Mouse (Mus musculus) midbrain, postnatal 0 days (tissue): Measurements from ENCODE around the gene Nprl3. TPM values are rescaled to one million over a fixed set of nuclear protein-coding genes. Genes with fewer than 3 reads are reported as not detected.

ENCODE experiments used
- ATAC-seq: fragments of 200-750 bp; cut with Nextera tagmentation; 2 replicates; pipeline ENCODE4 v1.8.0; 2017; ENCODE audit warnings: moderate number of reproducible peaks, mild to moderate bottlenecking, moderate TSS enrichment, moderate library complexity; ENCODE audit not compliant: low FRiP score
- DNase-seq: peaks from one replicate; pipeline ENCODE4 v3.0.0-alpha.2; 2015; ENCODE audit warnings: low spot score
- H3K27ac ChIP-seq: fragments of 300-500 bp; sonication (generic); 2 replicates; pipeline ENCODE4 v1.5.1; 2014; ENCODE audit warnings: low read depth, mild to moderate bottlenecking, low read length, mixed read lengths
- H3K27me3 ChIP-seq: fragments of 300-500 bp; sonication (generic); 2 replicates; pipeline ENCODE4 v1.6.1; 2014; ENCODE audit warnings: low read length, control low read depth, mixed read lengths; ENCODE audit not compliant: insufficient read depth
- H3K36me3 ChIP-seq: fragments of 300-500 bp; sonication (generic); 2 replicates; pipeline ENCODE4 v1.6.1; 2014; ENCODE audit warnings: low read length, control low read depth, mixed read lengths; ENCODE audit not compliant: insufficient read depth
- H3K4me1 ChIP-seq: fragments of 300-500 bp; sonication (generic); 2 replicates; pipeline ENCODE4 v1.6.1; 2014; ENCODE audit warnings: mild to moderate bottlenecking, control low read depth, antibody characterized with exemption, low read length, mixed read lengths; ENCODE audit not compliant: insufficient read depth
- H3K4me2 ChIP-seq: fragments of 300-500 bp; sonication (generic); 2 replicates; pipeline ENCODE4 v1.6.1; 2014; ENCODE audit warnings: low read depth, mild to moderate bottlenecking, low read length, mixed read lengths; ENCODE audit not compliant: poor library complexity, severe bottlenecking
- H3K4me3 ChIP-seq: fragments of 300-500 bp; sonication (generic); 2 replicates; pipeline ENCODE4 v1.5.1; 2014; ENCODE audit warnings: low read depth, mild to moderate bottlenecking, low read length, moderate library complexity
- H3K9ac ChIP-seq: fragments of 300-500 bp; sonication (generic); replicated peaks from 2 replicates; pipeline ENCODE4 v1.6.1; 2014; ENCODE audit warnings: mild to moderate bottlenecking, low read length, moderate library complexity, mixed read lengths; ENCODE audit not compliant: poor library complexity, severe bottlenecking
- H3K9me3 ChIP-seq: fragments of 300-500 bp; sonication (generic); 2 replicates; pipeline ENCODE4 v1.6.1; 2016; ENCODE audit warnings: low read length, control low read depth
- CTCF ChIP-seq: IDR thresholded peaks from 2 replicates; pipeline ENCODE4 v1.5.1; 2016; ENCODE audit warnings: antibody characterized with exemption, mild to moderate bottlenecking
- WGBS: fragments of 180-500 bp; shearing (Covaris S2); extraction: QIAGEN DNeasy Blood & Tissue Kit; methylation state at CpG from one replicate; pipeline ENCODE4 v1.1.7; 2014; 5-methylcytosine and 5-hydroxymethylcytosine counted together
- polyA plus RNA-seq: library from polyadenylated mRNA; unstranded; fragments of >200 nt; fragmentation: Nextera tagmentation; extraction: Ambion mirVana; gene quantifications from 2 replicates; pipeline ENCODE4 v1.2.1, GENCODE M21; 2015
- total RNA-seq: library from RNA; depleted of rRNA; stranded (reverse); fragments of >200 nt; gene quantifications from 2 replicates; pipeline ENCODE4 v1.2.3, GENCODE M21; 2014

The Nprl3 gene
- total and polyA plus RNA-seq, 2 experiments from 2014 or later, result 36.0 to 38.6 TPM

DNA sequence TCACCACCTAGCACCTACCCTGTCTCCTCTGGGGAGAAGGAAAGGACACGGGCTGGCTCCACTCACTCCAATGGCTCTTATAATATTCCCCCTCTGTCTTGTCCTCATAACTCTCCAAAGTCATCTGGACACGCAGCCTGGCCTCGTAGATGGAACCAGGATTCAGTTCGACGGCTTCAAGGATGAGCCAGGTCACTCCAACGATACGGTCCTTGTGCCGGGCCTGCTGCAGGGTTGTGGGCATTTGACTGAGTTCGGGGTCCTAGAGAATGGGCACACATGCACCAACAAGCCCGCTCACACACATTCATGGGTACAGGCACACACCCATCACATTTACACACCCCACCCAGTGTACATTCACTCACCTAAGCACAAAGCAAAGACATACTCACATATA, 74.4 kb downstream of the Nprl3 start:
- DNase-seq (no peak), ATAC-seq (no peak)
- no peak overlapping the region for H3K27ac ChIP-seq
- H3K9me3 ChIP-seq, result no peaks in the 10 kb centered on the region
- WGBS, result 93% methylated on average over 10 of the region's 10 CpGs
- no peak overlapping the region for H3K4me3 ChIP-seq
- no peaks in the 10 kb centered on the region for H3K4me1 ChIP-seq
- no peaks in the 10 kb centered on the region for H3K36me3 ChIP-seq
- no peak overlapping the region for H3K4me2 ChIP-seq
- no peaks in the 10 kb centered on the region for H3K27me3 ChIP-seq
- H3K9ac ChIP-seq, result no peak overlapping the region
- TF ChIP-seq CTCF, result no peak

DNA sequence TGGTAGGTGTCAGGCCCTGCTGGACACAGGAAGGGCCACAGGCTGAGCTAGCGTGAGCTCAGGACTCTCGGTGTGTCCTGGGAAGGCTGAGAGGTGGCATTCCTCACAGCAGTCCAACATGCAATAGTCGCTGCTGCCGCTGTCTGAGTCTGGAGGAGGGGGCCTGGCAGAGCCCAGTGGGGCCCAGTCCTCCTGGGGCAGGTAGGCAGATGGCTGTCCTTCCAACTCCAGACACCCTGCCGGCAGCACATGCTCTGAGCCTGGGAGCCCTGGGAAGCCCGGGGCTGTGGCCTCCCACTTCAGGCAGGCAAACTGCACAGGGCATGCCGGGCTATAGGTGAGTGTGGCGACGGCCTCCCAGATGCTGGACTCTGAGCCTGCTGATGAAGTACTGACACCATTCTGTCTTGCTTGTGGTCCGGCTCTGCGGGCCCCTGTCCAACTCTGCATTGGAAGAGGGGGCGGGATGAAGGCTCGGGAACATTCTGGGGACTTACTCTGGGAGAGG, 76.8 kb downstream of the Nprl3 start:
- no peaks in the 10 kb centered on the region for H3K9me3 ChIP-seq
- no peak for DNase-seq
- ATAC-seq, result no peak; the same call in 1 of the 2 replicates
- TF ChIP-seq CTCF, result no peak
- H3K4me1 ChIP-seq, result no peaks in the 10 kb centered on the region
- H3K4me3 ChIP-seq, result no peak overlapping the region
- no peak overlapping the region for H3K27ac ChIP-seq
- H3K9ac ChIP-seq, result 0 out of 2 replicates have a peak overlapping the region, but pooled peaks have one; percentile 36
- H3K27me3 ChIP-seq, result no peaks in the 10 kb centered on the region
- no peak overlapping the region for H3K4me2 ChIP-seq
- 73% methylated on average over 13 of the region's 13 CpGs for WGBS
- H3K36me3 ChIP-seq, result no peaks in the 10 kb centered on the region

DNA sequence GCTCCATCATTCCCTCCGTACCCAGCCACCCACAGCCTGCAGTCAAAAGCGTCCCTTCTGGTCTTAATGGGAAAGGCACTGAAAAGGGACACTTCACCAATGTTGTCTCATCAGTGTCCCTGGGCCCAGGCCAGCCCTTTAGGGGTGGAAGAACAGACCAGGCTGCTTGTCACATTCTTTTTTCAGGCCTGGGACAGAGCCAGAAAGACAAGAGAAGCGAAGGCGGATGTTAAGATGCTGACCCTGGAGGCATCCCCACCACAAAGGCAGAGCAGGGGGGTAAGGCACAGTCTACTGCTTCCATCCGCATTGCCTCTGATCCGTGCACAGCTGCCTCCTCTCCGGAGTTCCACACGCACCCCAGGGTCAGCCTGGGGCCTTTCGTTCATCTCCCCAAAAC, 77.4 kb downstream of the Nprl3 start:
- TF ChIP-seq CTCF, result no peak
- H3K36me3 ChIP-seq, result no peaks in the 10 kb centered on the region
- WGBS, result 72% methylated on average over 9 of the region's 9 CpGs

DNA sequence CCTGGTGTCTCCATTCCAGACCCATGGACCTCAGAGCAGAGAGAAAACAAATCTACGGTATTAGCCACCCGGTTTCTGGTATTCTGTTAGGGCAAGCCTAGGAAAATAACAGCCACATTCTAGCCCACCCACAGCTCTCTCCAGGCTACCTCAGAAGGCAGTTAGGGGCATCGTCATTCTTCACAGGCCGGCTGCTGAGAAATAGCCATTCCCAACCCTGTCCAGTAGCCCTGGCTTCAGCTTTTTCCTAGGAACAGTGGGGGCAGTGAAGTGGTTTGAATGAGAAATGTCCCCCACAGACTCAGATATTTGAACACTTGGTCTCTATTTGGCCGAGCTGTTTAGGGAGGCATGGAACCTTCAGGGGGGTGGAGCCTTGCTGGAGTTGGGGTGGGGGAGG, 78.1 kb downstream of the Nprl3 start:
- Histone ChIP-seq H3K9ac (no peak overlapping the region), H3K4me3 (no peak overlapping the region), H3K9me3 (no peaks in the 10 kb centered on the region), H3K4me2 (no peak overlapping the region), H3K27me3 (no peaks in the 10 kb centered on the region), H3K36me3 (no peaks in the 10 kb centered on the region), H3K27ac (no peak overlapping the region), H3K4me1 (no peaks in the 10 kb centered on the region)
- WGBS, result 75% methylated on average over 5 of the region's 5 CpGs
- no peak for TF ChIP-seq CTCF
- ATAC-seq, result no peak
- DNase-seq, result no peak

More for the DNA sequence above, 77.4 kb downstream of the Nprl3 start:
- 0 out of 2 replicates have a peak overlapping the region, but pooled peaks have one; percentile 36 for H3K9ac ChIP-seq
- no peak overlapping the region for H3K27ac ChIP-seq
- no peak overlapping the region for H3K4me2 ChIP-seq
- H3K4me1 ChIP-seq, result no peaks in the 10 kb centered on the region
- H3K27me3 ChIP-seq, result no peaks in the 10 kb centered on the region
- no peaks in the 10 kb centered on the region for H3K9me3 ChIP-seq
- ATAC-seq, result no peak
- H3K4me3 ChIP-seq, result no peak overlapping the region
- peak; percentile 25 for DNase-seq

DNA sequence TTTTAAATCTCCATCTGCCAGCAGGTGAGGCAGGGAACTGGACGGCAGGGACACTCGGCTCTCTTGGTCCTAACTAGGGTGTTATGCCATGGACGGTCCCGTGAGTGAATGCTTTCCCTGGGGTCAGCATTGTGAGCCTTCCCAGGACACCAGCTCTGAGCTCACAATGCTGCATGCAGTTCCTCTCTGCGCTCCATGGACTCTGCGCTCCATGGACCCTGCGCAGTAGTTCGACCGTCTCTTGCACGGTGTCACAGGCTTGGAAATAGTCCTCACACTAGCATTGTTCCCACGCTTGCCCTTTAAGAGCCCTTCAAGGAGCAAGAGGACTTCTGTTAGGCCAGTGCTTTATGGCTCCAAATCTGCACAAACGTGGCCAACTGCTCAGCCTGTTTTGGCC, 78.6 kb downstream of the Nprl3 start:
- H3K27ac ChIP-seq, result no peak overlapping the region
- TF ChIP-seq CTCF, result no peak
- ATAC-seq (no peak), DNase-seq (no peak)
- H3K4me2 ChIP-seq, result no peak overlapping the region
- H3K36me3 ChIP-seq, result no peaks in the 10 kb centered on the region
- H3K9ac ChIP-seq, result no peak overlapping the region
- WGBS, result 84% methylated on average over 12 of the region's 12 CpGs
- no peaks in the 10 kb centered on the region for H3K4me1 ChIP-seq
- H3K27me3 ChIP-seq, result no peaks in the 10 kb centered on the region
- no peak overlapping the region for H3K4me3 ChIP-seq
- H3K9me3 ChIP-seq, result no peaks in the 10 kb centered on the region

DNA sequence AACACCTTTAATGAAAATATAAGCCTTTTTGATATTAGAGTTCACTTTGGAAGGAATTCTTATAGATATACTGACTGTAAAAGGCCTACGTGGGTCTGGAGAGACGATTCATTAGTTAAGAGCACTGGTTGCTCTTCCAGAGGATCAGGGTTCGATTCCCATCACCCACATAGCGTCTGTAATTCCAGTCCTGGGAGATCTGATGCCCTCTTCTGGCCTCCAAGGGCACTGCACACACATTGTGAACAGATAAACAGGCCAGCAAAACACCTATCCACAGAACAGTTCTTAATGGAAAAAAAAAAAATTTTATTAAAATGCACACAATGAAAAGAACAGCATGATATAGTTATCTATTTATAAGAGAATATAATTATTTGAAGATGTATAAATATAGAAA, 80.3 kb downstream of the Nprl3 start:
- Histone ChIP-seq H3K4me2 (no peak overlapping the region), H3K36me3 (no peaks in the 10 kb centered on the region), H3K27ac (no peak overlapping the region), H3K9me3 (no peaks in the 10 kb centered on the region), H3K27me3 (no peaks in the 10 kb centered on the region), H3K9ac (no peak overlapping the region), H3K4me3 (no peak overlapping the region), H3K4me1 (no peaks in the 10 kb centered on the region)
- ATAC-seq (no peak), DNase-seq (no peak)
- 93% methylated on average over 4 of the region's 4 CpGs for WGBS
- peak; percentile 31 for TF ChIP-seq CTCF
